Mouse (Mus musculus) large intestine, adult 2 months (tissue): ENCODE measurements around the gene Hoxb2. TPM values are rescaled to one million over a fixed set of nuclear protein-coding genes. Genes with fewer than 3 reads are reported as not detected.

Experiments used
- DNase-seq: peaks from one replicate; pipeline ENCODE4 v3.0.0-alpha.2; 2012; ENCODE audit warnings: low read depth, low spot score
- WGBS: fragments of 180-500 bp; shearing (Covaris S2); methylation state at CpG from one replicate; pipeline ENCODE4 v1.1.7; 2018; 5-methylcytosine and 5-hydroxymethylcytosine counted together
- polyA plus RNA-seq: library from polyadenylated mRNA; depleted of rRNA; stranded (reverse); fragments of >200 nt; gene quantifications from 2 replicates; pipeline ENCODE4 v1.2.3, GENCODE M21; 2012; rRNA removed

Gene Hoxb2
- polyA plus RNA-seq, 1 experiment: 3.8 TPM

- no peak for DNase-seq
- WGBS: 73% methylated on average over 3 of the region's 3 CpGs
These were observed 21.4 kb downstream of the Hoxb2 start for GRCm38 (mm10) chr11:96371726-96372125.

- WGBS: 28% methylated on average over 3 of the region's 3 CpGs
- no peak for DNase-seq
These were observed 22.2 kb downstream of the Hoxb2 start for GRCm38 (mm10) chr11:96372519-96372918.

- no peak for DNase-seq
- WGBS: 63% methylated on average over 7 of the region's 7 CpGs
These were observed 24.5 kb downstream of the Hoxb2 start for GRCm38 (mm10) chr11:96374810-96375209.

- no peak for DNase-seq
These were observed 33.1 kb downstream of the Hoxb2 start for GRCm38 (mm10) chr11:96383381-96383780.

GRCm38 (mm10) chr11:96387635-96388034 lies 37.3 kb downstream of the Hoxb2 start:
- DNase-seq: no peak
- 62% methylated on average over 2 of the region's 2 CpGs for WGBS

More at GRCm38 (mm10) chr11:96383381-96383780, 33.1 kb downstream of the Hoxb2 start:
- WGBS: 30% methylated on average over 5 of the region's 5 CpGs

GRCm38 (mm10) chr11:96396772-96397626 lies 46.7 kb downstream of the Hoxb2 start:
- WGBS: 34% methylated on average over 15 of the region's 15 CpGs
- DNase-seq: no peak

- 23% methylated on average over 7 of the region's 7 CpGs for WGBS
- DNase-seq: no peak
These were observed 47.5 kb downstream of the Hoxb2 start for GRCm38 (mm10) chr11:96397806-96398335.

- DNase-seq: no peak
- 62% methylated on average over 8 of the region's 8 CpGs for WGBS
These were observed 49.6 kb downstream of the Hoxb2 start for GRCm38 (mm10) chr11:96399923-96400322.

Other genes starting within 250 kb of the Hoxb2 start
- gene Calcoco2, start 238.6 kb upstream of the Hoxb2 start, polyA plus RNA-seq: not detected in 2 replicates
- 0.10 TPM in 1 of 2 replicates, not detected in the other for gene Ttll6, start 216.7 kb upstream of the Hoxb2 start, polyA plus RNA-seq
- 0.27 TPM in 1 of 2 replicates, not detected in the other for gene Hoxb13, start 156.2 kb upstream of the Hoxb2 start, polyA plus RNA-seq
- gene Hoxb9, start 79.1 kb upstream of the Hoxb2 start, polyA plus RNA-seq: 0.25 and 16.0 TPM in 2 replicates
- gene Hoxb8, start 68.6 kb upstream of the Hoxb2 start, polyA plus RNA-seq: 2.6 and 11.7 TPM in 2 replicates
- gene Hoxb7, start 63.9 kb upstream of the Hoxb2 start, polyA plus RNA-seq: 1.4 and 6.5 TPM in 2 replicates
- 4.7 and 23.1 TPM in 2 replicates for gene Hoxb6, start 58.0 kb upstream of the Hoxb2 start, polyA plus RNA-seq
- 2.6 and 5.1 TPM in 2 replicates for gene Hoxb5, start 47.2 kb upstream of the Hoxb2 start, polyA plus RNA-seq
- gene Hoxb4, start 32.3 kb upstream of the Hoxb2 start, polyA plus RNA-seq: 2.5 and 3.0 TPM in 2 replicates
- gene Hoxb3, start 27.2 kb upstream of the Hoxb2 start, polyA plus RNA-seq: 2.3 and 3.4 TPM in 2 replicates
- not detected in 2 replicates for gene Hoxb1, start 15.2 kb downstream of the Hoxb2 start, polyA plus RNA-seq
- 3.7 and 4.3 TPM in 2 replicates for gene Skap1, start 114.1 kb downstream of the Hoxb2 start, polyA plus RNA-seq